Mouse (Mus musculus) intestine, embryonic 15.5 days (tissue): Measurements from ENCODE around the gene Prkcsh. TPM values are rescaled to one million over a fixed set of nuclear protein-coding genes. Genes with fewer than 3 reads are reported as not detected.

Source experiments
- ATAC-seq: fragments of 200-750 bp; cut with Nextera tagmentation; 2 replicates; pipeline ENCODE4 v1.8.0; 2017; ENCODE audit warnings: moderate TSS enrichment, moderate library complexity
- H3K27ac ChIP-seq: fragments of 300-500 bp; sonication (generic); 2 replicates; pipeline ENCODE4 v1.5.1; 2015; ENCODE audit warnings: mild to moderate bottlenecking, inconsistent platforms
- H3K27me3 ChIP-seq: fragments of 300-500 bp; sonication (generic); replicated peaks from 2 replicates; pipeline ENCODE4 v1.6.1; 2015; ENCODE audit warnings: inconsistent platforms
- H3K36me3 ChIP-seq: fragments of 300-500 bp; sonication (generic); 2 replicates; pipeline ENCODE4 v1.6.1; 2015; ENCODE audit warnings: inconsistent platforms
- H3K4me1 ChIP-seq: fragments of 300-500 bp; sonication (generic); replicated peaks from 2 replicates; pipeline ENCODE4 v1.6.1; 2015; ENCODE audit warnings: inconsistent platforms
- H3K4me2 ChIP-seq: fragments of 300-500 bp; sonication (generic); replicated peaks from 2 replicates; pipeline ENCODE4 v1.6.1; 2015; ENCODE audit warnings: mild to moderate bottlenecking, inconsistent platforms
- H3K4me3 ChIP-seq: fragments of 300-500 bp; sonication (generic); replicated peaks from 2 replicates; pipeline ENCODE4 v1.5.1; 2015; ENCODE audit warnings: inconsistent platforms
- H3K9ac ChIP-seq: fragments of 300-500 bp; sonication (generic); 2 replicates; pipeline ENCODE4 v1.6.1; 2015; ENCODE audit warnings: inconsistent platforms
- H3K9me3 ChIP-seq: fragments of 300-500 bp; sonication (generic); 2 replicates; pipeline ENCODE4 v1.6.1; 2016; ENCODE audit warnings: inconsistent platforms
- WGBS: fragments of 180-500 bp; shearing (Covaris S2); methylation state at CpG from one replicate; pipeline ENCODE4 v1.1.7; 2015; 5-methylcytosine and 5-hydroxymethylcytosine counted together
- polyA plus RNA-seq: library from polyadenylated mRNA; unstranded; fragments of >200 nt; fragmentation: Nextera tagmentation; extraction: Ambion mirVana; gene quantifications from 2 replicates; pipeline ENCODE4 v1.2.1, GENCODE M21; 2015

Gene Prkcsh
- polyA plus RNA-seq, 1 experiment from 2014 or later, result 105 TPM

- WGBS, result 3% methylated on average over 34 of the region's 34 CpGs
- H3K27me3 ChIP-seq, result peaks cover 41% of the 10 kb centered on the region
- no peak overlapping the region for H3K27ac ChIP-seq
- H3K9me3 ChIP-seq, result no peaks in the 10 kb centered on the region
- no peaks in the 10 kb centered on the region for H3K36me3 ChIP-seq
- H3K4me1 ChIP-seq, result peaks cover 26% of the 10 kb centered on the region
- H3K4me3 ChIP-seq, result peak overlapping the region; percentile 40
- peak overlapping the region; percentile 95 for H3K4me2 ChIP-seq
- peak overlapping the region; percentile 35 for H3K9ac ChIP-seq
- peak; percentile 87 for ATAC-seq
These were observed 40.1 kb upstream of the Prkcsh start for GRCm38 (mm10) chr9:21962416-21963059.

- ATAC-seq, result peak; percentile 69
- Histone ChIP-seq H3K4me1 (peaks cover 26% of the 10 kb centered on the region), H3K9ac (peak within 1 kb of the TSS; percentile 35), H3K9me3 (no peaks in the 10 kb centered on the region), H3K4me2 (peak within 1 kb of the TSS; percentile 95), H3K4me3 (peak within 1 kb of the TSS; percentile 40), H3K36me3 (no peaks in the 10 kb centered on the region), H3K27me3 (peaks cover 41% of the 10 kb centered on the region), H3K27ac (no peak within 1 kb of the TSS)
- WGBS, result 26% methylated on average over 8 of the region's 8 CpGs
These were observed 39.2 kb upstream of the Prkcsh start, which contains the start of gene Epor for GRCm38 (mm10) chr9:21963417-21963816. Gene Epor (minus strand): TSS chr9:21963506.

GRCm38 (mm10) chr9:21968883-21969282 is 33.7 kb upstream of the Prkcsh start:
- Histone ChIP-seq H3K36me3 (no peaks in the 10 kb centered on the region), H3K27me3 (0 out of 2 replicates have a peak, but pooled peaks cover 1% of the 10 kb centered on the region), H3K4me2 (no peak overlapping the region), H3K9me3 (no peaks in the 10 kb centered on the region), H3K4me1 (no peaks in the 10 kb centered on the region), H3K4me3 (no peak overlapping the region), H3K27ac (no peak overlapping the region), H3K9ac (no peak overlapping the region)
- WGBS, result 51% methylated on average over 6 of the region's 6 CpGs
- ATAC-seq, result no peak

- Histone ChIP-seq H3K9ac (no peak overlapping the region), H3K4me2 (no peak overlapping the region), H3K36me3 (no peaks in the 10 kb centered on the region), H3K9me3 (no peaks in the 10 kb centered on the region), H3K27me3 (no peaks in the 10 kb centered on the region), H3K4me3 (no peak overlapping the region), H3K4me1 (no peaks in the 10 kb centered on the region), H3K27ac (no peak overlapping the region)
- no peak for ATAC-seq
- WGBS, result 88% methylated on average over 4 of the region's 4 CpGs
These were observed 33.3 kb upstream of the Prkcsh start for GRCm38 (mm10) chr9:21969304-21969703.

DNA sequence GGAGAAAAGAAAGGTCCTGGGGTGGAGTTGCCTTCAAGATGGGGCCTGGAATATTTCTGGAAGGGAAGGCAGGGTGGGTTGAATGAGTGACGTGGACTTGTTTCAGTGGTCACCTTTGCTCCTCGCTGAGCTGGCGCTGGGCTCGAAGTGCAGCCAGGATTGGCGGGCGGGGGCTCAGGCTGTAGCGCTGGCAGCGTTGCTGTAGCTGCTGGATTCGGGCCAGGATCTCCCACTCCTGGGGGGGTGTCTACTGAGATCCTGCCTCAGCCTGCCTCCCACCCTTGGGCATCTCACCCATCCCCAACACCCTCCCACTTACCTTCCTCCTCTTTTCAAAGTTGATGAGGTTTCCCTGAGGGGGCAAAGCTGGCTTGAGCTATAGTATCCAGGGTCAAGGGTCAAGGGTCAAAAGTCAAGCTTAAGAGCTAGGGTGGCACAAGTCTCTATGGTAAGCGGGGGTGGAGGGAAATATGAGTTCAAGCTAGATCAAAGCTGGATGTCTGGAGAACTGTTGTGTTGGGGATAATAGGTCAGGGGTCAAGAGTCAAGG is 25.9 kb upstream of the Prkcsh start:
- no peaks in the 10 kb centered on the region for H3K27me3 ChIP-seq
- H3K4me3 ChIP-seq, result no peak overlapping the region
- ATAC-seq, result no peak
- no peak overlapping the region for H3K9ac ChIP-seq
- H3K9me3 ChIP-seq, result no peaks in the 10 kb centered on the region
- no peak overlapping the region for H3K27ac ChIP-seq
- H3K4me1 ChIP-seq, result no peaks in the 10 kb centered on the region
- H3K36me3 ChIP-seq, result no peaks in the 10 kb centered on the region
- 80% methylated on average over 10 of the region's 10 CpGs for WGBS
- H3K4me2 ChIP-seq, result no peak overlapping the region

GRCm38 (mm10) chr9:21977331-21977730 is 25.3 kb upstream of the Prkcsh start:
- no peak for ATAC-seq
- Histone ChIP-seq H3K9ac (no peak overlapping the region), H3K4me2 (no peak overlapping the region), H3K27ac (no peak overlapping the region), H3K4me3 (no peak overlapping the region), H3K4me1 (no peaks in the 10 kb centered on the region), H3K27me3 (no peaks in the 10 kb centered on the region), H3K36me3 (no peaks in the 10 kb centered on the region), H3K9me3 (no peaks in the 10 kb centered on the region)
- 92% methylated on average over 5 of the region's 5 CpGs for WGBS

GRCm38 (mm10) chr9:21977972-21978371 is 24.6 kb upstream of the Prkcsh start:
- Histone ChIP-seq H3K9ac (no peak overlapping the region), H3K4me2 (no peak overlapping the region), H3K27ac (no peak overlapping the region), H3K9me3 (no peaks in the 10 kb centered on the region), H3K4me1 (no peaks in the 10 kb centered on the region), H3K4me3 (no peak overlapping the region), H3K27me3 (no peaks in the 10 kb centered on the region), H3K36me3 (no peaks in the 10 kb centered on the region)
- no peak for ATAC-seq
- 29% methylated on average over 2 of the region's 2 CpGs for WGBS

DNA sequence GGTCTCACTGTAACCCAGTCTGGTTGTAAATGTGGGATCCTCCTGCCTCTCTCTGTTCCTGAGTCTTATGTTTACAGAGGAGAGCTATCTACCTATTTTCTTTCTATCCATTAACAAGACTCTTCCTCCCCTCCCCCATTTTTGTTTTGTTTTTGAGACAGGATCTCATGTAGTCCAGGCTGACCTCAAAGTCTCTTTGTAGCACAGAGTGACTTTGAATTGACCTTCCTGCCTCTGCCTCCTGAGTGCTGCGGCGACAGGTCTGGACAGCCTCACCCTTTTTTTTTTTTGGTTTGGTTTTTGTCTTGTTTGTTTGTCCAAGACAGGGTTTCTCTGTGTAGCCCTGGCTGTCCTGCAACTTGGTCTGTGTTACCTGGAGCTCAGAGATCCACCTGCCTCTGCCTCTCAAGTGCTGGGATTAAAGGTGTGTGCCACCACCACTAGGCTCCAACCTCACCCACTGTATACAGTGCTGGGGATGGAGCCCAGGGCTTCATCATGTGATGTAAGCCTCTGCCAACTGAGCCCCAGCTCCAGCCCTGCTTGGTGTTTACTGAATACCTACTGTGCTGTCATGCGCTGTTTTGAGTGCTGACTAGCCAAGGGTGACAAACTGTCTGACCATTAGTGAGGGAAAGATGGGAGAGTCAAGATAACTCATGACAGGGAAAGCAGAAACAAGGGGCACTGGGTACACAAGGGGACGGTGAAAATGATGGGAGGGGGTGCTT is 24.0 kb upstream of the Prkcsh start:
- Histone ChIP-seq H3K9ac (no peak overlapping the region), H3K27ac (no peak overlapping the region), H3K4me2 (no peak overlapping the region), H3K4me1 (no peaks in the 10 kb centered on the region), H3K4me3 (no peak overlapping the region), H3K36me3 (no peaks in the 10 kb centered on the region), H3K27me3 (no peaks in the 10 kb centered on the region), H3K9me3 (no peaks in the 10 kb centered on the region)
- 87% methylated on average over 4 of the region's 4 CpGs for WGBS
- ATAC-seq, result no peak

GRCm38 (mm10) chr9:21983911-21984310 is 18.7 kb upstream of the Prkcsh start:
- ATAC-seq, result no peak
- H3K4me2 ChIP-seq, result no peak overlapping the region
- no peaks in the 10 kb centered on the region for H3K36me3 ChIP-seq
- no peak overlapping the region for H3K9ac ChIP-seq
- no peak overlapping the region for H3K4me3 ChIP-seq
- H3K27me3 ChIP-seq, result peaks cover 25% of the 10 kb centered on the region
- H3K27ac ChIP-seq, result no peak overlapping the region
- WGBS, result 44% methylated on average over 3 of the region's 3 CpGs
- peaks cover 11% of the 10 kb centered on the region for H3K4me1 ChIP-seq
- H3K9me3 ChIP-seq, result no peaks in the 10 kb centered on the region

DNA sequence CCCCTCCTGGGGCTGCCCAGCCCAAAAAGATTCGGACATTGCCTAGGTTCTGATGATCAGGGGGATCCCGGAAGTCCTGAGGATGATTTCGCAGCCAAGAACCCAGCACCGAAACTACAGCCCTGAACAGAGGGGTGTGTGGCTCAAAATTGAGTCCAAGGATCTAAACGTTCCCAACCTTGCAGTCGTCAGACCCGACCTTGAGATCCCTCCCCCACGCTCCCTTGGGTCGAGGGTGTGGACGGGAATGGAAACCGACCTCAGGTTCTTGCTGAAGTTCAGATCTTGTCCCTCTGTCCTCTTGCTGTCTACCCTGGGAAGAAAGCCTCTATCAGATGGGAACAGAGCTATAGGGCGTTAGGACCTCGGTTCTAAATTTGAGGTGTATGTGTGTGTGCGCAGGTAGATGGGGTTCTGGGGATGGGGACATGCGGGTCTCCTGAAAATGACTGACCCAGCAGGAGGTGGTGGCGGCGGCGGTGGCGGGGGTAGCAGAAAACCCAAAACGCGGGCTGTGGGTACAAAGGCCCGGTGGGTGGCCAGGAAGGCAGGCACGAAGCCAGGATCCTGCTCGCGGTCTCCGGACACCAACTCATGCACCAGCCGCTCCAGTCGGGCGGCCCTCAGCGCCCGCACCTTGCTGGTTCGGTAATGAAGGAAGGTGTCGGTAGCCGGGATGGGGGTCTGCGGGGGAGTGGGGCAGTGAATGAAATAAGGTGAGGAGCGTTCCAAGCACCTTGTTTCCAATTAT is 14.8 kb upstream of the Prkcsh start:
- H3K27ac ChIP-seq, result no peak overlapping the region
- H3K36me3 ChIP-seq, result no peaks in the 10 kb centered on the region
- H3K4me3 ChIP-seq, result peak overlapping the region; percentile 40
- H3K4me1 ChIP-seq, result peaks cover 24% of the 10 kb centered on the region
- H3K9ac ChIP-seq, result no peak overlapping the region
- H3K27me3 ChIP-seq, result peaks cover 60% of the 10 kb centered on the region
- no peaks in the 10 kb centered on the region for H3K9me3 ChIP-seq
- 10% methylated on average over 36 of the region's 36 CpGs for WGBS
- no peak for ATAC-seq
- H3K4me2 ChIP-seq, result peak overlapping the region; percentile 77

DNA sequence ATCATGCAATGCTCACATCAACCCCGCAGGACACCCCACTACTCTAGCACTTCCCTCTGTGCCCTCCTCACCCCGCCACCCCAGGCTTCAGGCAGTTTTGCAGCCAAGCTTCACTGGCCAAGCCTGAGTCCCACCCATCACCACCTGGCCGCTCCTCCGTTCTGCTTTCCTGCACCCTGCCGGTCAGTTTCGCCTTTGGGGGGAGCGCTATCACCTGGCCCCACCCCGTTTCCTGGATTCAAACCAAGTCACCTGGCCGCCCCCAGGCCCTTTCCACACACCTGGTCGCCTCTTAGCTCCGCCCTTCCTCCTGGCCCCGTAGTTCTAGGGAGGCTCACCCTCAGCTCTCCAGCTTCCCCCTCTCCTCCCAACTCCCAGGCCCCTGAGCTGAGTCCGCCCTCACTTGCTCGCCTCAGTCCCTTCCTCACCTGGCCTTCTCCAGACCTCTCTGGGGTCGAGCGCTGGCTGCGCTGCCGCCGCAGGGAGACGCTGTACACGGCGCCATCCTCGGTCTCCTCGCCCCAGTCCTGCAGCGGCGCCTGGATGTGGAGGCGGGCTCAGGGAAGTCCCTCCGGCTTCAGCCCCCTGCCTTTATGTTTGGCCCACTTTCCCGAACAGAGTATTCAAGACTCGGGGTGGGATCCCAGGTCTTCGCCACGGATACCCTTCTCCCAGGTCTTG is 14.0 kb upstream of the Prkcsh start:
- peaks cover 24% of the 10 kb centered on the region for H3K4me1 ChIP-seq
- H3K9me3 ChIP-seq, result no peaks in the 10 kb centered on the region
- no peaks in the 10 kb centered on the region for H3K36me3 ChIP-seq
- H3K9ac ChIP-seq, result peak overlapping the region; percentile 47
- ATAC-seq, result peak; percentile 48
- H3K4me3 ChIP-seq, result peak overlapping the region; percentile 40
- WGBS, result 2% methylated on average over 32 of the region's 32 CpGs
- peak overlapping the region; percentile 77 for H3K4me2 ChIP-seq
- H3K27ac ChIP-seq, result no peak overlapping the region
- peaks cover 63% of the 10 kb centered on the region for H3K27me3 ChIP-seq
